In the genomic region with DNA sequence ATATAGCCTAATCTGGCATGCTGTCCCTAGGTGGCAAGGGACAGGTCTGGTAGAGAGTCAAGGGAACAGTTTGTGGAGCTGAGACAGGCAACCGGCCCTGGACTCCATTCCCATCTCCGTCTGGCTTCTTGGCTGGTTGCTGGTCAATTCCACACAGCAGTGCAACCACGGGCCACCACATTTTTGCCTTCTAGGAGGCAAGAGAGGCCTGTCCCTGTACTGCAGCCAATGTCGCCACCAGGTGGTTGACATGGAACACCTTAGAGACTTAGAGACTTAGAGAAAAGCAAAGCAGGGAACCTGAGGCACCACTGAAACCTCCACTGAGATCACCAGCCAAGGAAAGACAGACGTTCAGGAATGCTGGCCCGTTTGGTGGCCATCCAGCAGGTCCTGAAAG, we compare ENCODE assay signal across 10 mouse cellular contexts. TPM values are rescaled to one million over a fixed set of nuclear protein-coding genes. Genes with fewer than 3 reads are reported as not detected.
DNase-seq lines count a peak whose midpoint lies in the region; ATAC-seq lines count a peak whose summit lies in the region.
"Had no signal": no experiment of that assay in that cellular context is flagged by ENCODE, and none has a peak within 500 bp of the region (broad histone marks: within the 10 kb centered on the region; RNA-seq: fewer than 3 reads in every experiment).

No protein-coding gene starts in this region.

- H3K27me3 ChIP-seq in hindbrain, embryonic 14.5 days (ENCODE audit: control insufficient read depth, insufficient read depth, low read length): peaks cover 54% of the 10 kb centered on the region
- H3K27me3 ChIP-seq in hindbrain, embryonic 13.5 days: peaks cover 94% of the 10 kb centered on the region
- peaks cover 50% of the 10 kb centered on the region for H3K27me3 ChIP-seq in embryonic facial prominence, embryonic 14.5 days (replicated peaks; ENCODE audit: control insufficient read depth, insufficient read depth, low read length)
- peaks cover 48% of the 10 kb centered on the region for H3K27me3 ChIP-seq in limb, embryonic 11.5 days (ENCODE audit: control insufficient read depth, insufficient read depth, low read length)
- H3K27me3 ChIP-seq in neural tube, embryonic 15.5 days (replicated peaks): peaks cover 73% of the 10 kb centered on the region

- H3K27ac ChIP-seq in hindbrain, embryonic 14.5 days: no peak overlapping the region
- H3K27ac ChIP-seq in hindbrain, embryonic 13.5 days: no peak overlapping the region
- no peak overlapping the region for H3K27ac ChIP-seq in embryonic facial prominence, embryonic 14.5 days (replicated peaks; ENCODE audit: low read depth, low read length)
- no peak overlapping the region for H3K27ac ChIP-seq in limb, embryonic 11.5 days (replicated peaks; ENCODE audit: low read depth, low read length)
- H3K27ac ChIP-seq in neural tube, embryonic 15.5 days (replicated peaks): no peak overlapping the region
- H3K27ac ChIP-seq: embryonic facial prominence, embryonic 13.5 days; limb, embryonic 15.5 days had no signal

- H3K36me3 ChIP-seq in hindbrain, embryonic 14.5 days (replicated peaks; ENCODE audit: control insufficient read depth, insufficient read depth): no peaks in the 10 kb centered on the region
- H3K36me3 ChIP-seq in hindbrain, embryonic 13.5 days: no peaks in the 10 kb centered on the region
- H3K36me3 ChIP-seq in embryonic facial prominence, embryonic 14.5 days (ENCODE audit: control insufficient read depth, insufficient read depth, low read length): no peaks in the 10 kb centered on the region
- no peaks in the 10 kb centered on the region for H3K36me3 ChIP-seq in limb, embryonic 11.5 days (ENCODE audit: control insufficient read depth, insufficient read depth, low read length)
- H3K36me3 ChIP-seq in neural tube, embryonic 15.5 days: no peaks in the 10 kb centered on the region
- H3K36me3 ChIP-seq: embryonic facial prominence, embryonic 13.5 days; limb, embryonic 15.5 days had no signal

- no peak overlapping the region for H3K4me2 ChIP-seq in hindbrain, embryonic 14.5 days (replicated peaks)
- no peak overlapping the region for H3K4me2 ChIP-seq in hindbrain, embryonic 13.5 days
- H3K4me2 ChIP-seq in embryonic facial prominence, embryonic 14.5 days (ENCODE audit: low read depth, low read length): no peak overlapping the region
- no peak overlapping the region for H3K4me2 ChIP-seq in limb, embryonic 11.5 days (ENCODE audit: low read depth, severe bottlenecking)
- H3K4me2 ChIP-seq in neural tube, embryonic 15.5 days: no peak overlapping the region
- H3K4me2 ChIP-seq: embryonic facial prominence, embryonic 13.5 days; limb, embryonic 15.5 days had no signal

- H3K9me3 ChIP-seq in hindbrain, embryonic 14.5 days (ENCODE audit: control insufficient read depth, low read length): no peaks in the 10 kb centered on the region
- H3K9me3 ChIP-seq in hindbrain, embryonic 13.5 days: no peaks in the 10 kb centered on the region
- H3K9me3 ChIP-seq in embryonic facial prominence, embryonic 14.5 days (ENCODE audit: control insufficient read depth, low read length): no peaks in the 10 kb centered on the region
- H3K9me3 ChIP-seq in limb, embryonic 11.5 days (ENCODE audit: control insufficient read depth, low read length): no peaks in the 10 kb centered on the region
- H3K9me3 ChIP-seq in neural tube, embryonic 15.5 days (replicated peaks): no peaks in the 10 kb centered on the region
- H3K9me3 ChIP-seq: embryonic facial prominence, embryonic 13.5 days; limb, embryonic 15.5 days had no signal

- H3K4me3 ChIP-seq in hindbrain, embryonic 14.5 days (replicated peaks; ENCODE audit: low read length): no peak overlapping the region
- no peak overlapping the region for H3K4me3 ChIP-seq in hindbrain, embryonic 13.5 days
- no peak overlapping the region for H3K4me3 ChIP-seq in embryonic facial prominence, embryonic 14.5 days (ENCODE audit: low read depth, low read length)
- no peak overlapping the region for H3K4me3 ChIP-seq in limb, embryonic 11.5 days (ENCODE audit: low read depth, low read length)
- H3K4me3 ChIP-seq in neural tube, embryonic 15.5 days (replicated peaks): no peak overlapping the region
- H3K4me3 ChIP-seq: embryonic facial prominence, embryonic 13.5 days; limb, embryonic 15.5 days had no signal

- 19% methylated on average over 6 of the region's 6 CpGs for WGBS in hindbrain, embryonic 14.5 days
- 32% methylated on average over 6 of the region's 6 CpGs for WGBS in hindbrain, embryonic 13.5 days
- WGBS in embryonic facial prominence, embryonic 14.5 days: 10% methylated on average over 6 of the region's 6 CpGs
- WGBS in limb, embryonic 11.5 days: 20% methylated on average over 6 of the region's 6 CpGs
- WGBS in neural tube, embryonic 15.5 days: 40% methylated on average over 6 of the region's 6 CpGs

- 0 out of 2 replicates have a peak, but pooled peaks cover 6% of the 10 kb centered on the region for H3K4me1 ChIP-seq in hindbrain, embryonic 14.5 days (replicated peaks; ENCODE audit: control insufficient read depth, insufficient read depth, low read length)
- peaks cover 31% of the 10 kb centered on the region for H3K4me1 ChIP-seq in hindbrain, embryonic 13.5 days (replicated peaks)
- no peaks in the 10 kb centered on the region for H3K4me1 ChIP-seq in embryonic facial prominence, embryonic 14.5 days (ENCODE audit: control insufficient read depth, insufficient read depth, low read length)
- no peaks in the 10 kb centered on the region for H3K4me1 ChIP-seq in limb, embryonic 11.5 days (ENCODE audit: control insufficient read depth, insufficient read depth, low read length)
- H3K4me1 ChIP-seq in neural tube, embryonic 15.5 days: peaks cover 13% of the 10 kb centered on the region

- ATAC-seq in hindbrain, embryonic 14.5 days (ENCODE audit: low FRiP score): no peak
- no peak for ATAC-seq in hindbrain, embryonic 13.5 days (ENCODE audit: low FRiP score)
- ATAC-seq in embryonic facial prominence, embryonic 14.5 days (ENCODE audit: low read depth): no peak
- ATAC-seq in limb, embryonic 11.5 days (ENCODE audit: insufficient number of reproducible peaks, low FRiP score, low TSS enrichment, low read depth): no peak
- ATAC-seq in neural tube, embryonic 15.5 days (ENCODE audit: low FRiP score): no peak

- H3K9ac ChIP-seq in hindbrain, embryonic 14.5 days: no peak overlapping the region
- no peak overlapping the region for H3K9ac ChIP-seq in hindbrain, embryonic 13.5 days
- H3K9ac ChIP-seq in embryonic facial prominence, embryonic 14.5 days (ENCODE audit: low read depth, low read length): no peak overlapping the region
- no peak overlapping the region for H3K9ac ChIP-seq in limb, embryonic 11.5 days (ENCODE audit: low read length)
- no peak overlapping the region for H3K9ac ChIP-seq in neural tube, embryonic 15.5 days (replicated peaks)
- H3K9ac ChIP-seq: embryonic facial prominence, embryonic 13.5 days; limb, embryonic 15.5 days had no signal

- peak; percentile 44 for DNase-seq in hindbrain, embryonic 14.5 days (ENCODE audit: low spot score)
- DNase-seq in CD4-positive helper T cell, adult 2 months (ENCODE audit: low read depth, low spot score): peak; percentile 51
- peak; percentile 60 for DNase-seq in NIH3T3 (ENCODE audit: low read depth)
- DNase-seq in embryonic facial prominence, embryonic 14.5 days (ENCODE audit: low spot score): peak; percentile 64
- DNase-seq in limb, embryonic 11.5 days (ENCODE audit: low spot score): peak; percentile 60
- peak; percentile 55 for DNase-seq in thymus, postnatal 14 days

RNA-seq across cellular contexts. Expression of a gene that starts 2.3 kb away (rescaled TPM):
- polyA plus RNA-seq in hindbrain, embryonic 14.5 days (2014; fragmentation: Nextera tagmentation; extraction: Ambion mirVana): 4.9 and 6.1 TPM in 2 replicates
- polyA plus RNA-seq in hindbrain, embryonic 13.5 days (2015; fragmentation: Nextera tagmentation; extraction: Ambion mirVana): 6.3 and 7.0 TPM in 2 replicates
- 2.0 and 2.2 TPM in 2 replicates for polyA plus RNA-seq in embryonic facial prominence, embryonic 14.5 days (2014; fragmentation: Nextera tagmentation; extraction: Ambion mirVana)
- polyA plus RNA-seq in limb, embryonic 11.5 days (2014; fragmentation: Nextera tagmentation; extraction: Ambion mirVana): 0.13 and 0.17 TPM in 2 replicates
- polyA plus RNA-seq in neural tube, embryonic 15.5 days (2015; fragmentation: Nextera tagmentation; extraction: Ambion mirVana): 4.1 and 4.2 TPM in 2 replicates

RNA-seq across cellular contexts. Expression of a gene that starts 39.0 kb away (rescaled TPM):
- polyA plus RNA-seq in hindbrain, embryonic 14.5 days (2014; fragmentation: Nextera tagmentation; extraction: Ambion mirVana): 5.0 and 5.6 TPM in 2 replicates
- polyA plus RNA-seq in hindbrain, embryonic 13.5 days (2015; fragmentation: Nextera tagmentation; extraction: Ambion mirVana): 3.4 and 4.6 TPM in 2 replicates
- 0.19 and 0.29 TPM in 2 replicates for polyA plus RNA-seq in embryonic facial prominence, embryonic 14.5 days (2014; fragmentation: Nextera tagmentation; extraction: Ambion mirVana)
- 0.03 TPM in 1 of 2 replicates, not detected in the other for polyA plus RNA-seq in limb, embryonic 11.5 days (2014; fragmentation: Nextera tagmentation; extraction: Ambion mirVana)
- polyA plus RNA-seq in neural tube, embryonic 15.5 days (2015; fragmentation: Nextera tagmentation; extraction: Ambion mirVana): 4.9 and 6.4 TPM in 2 replicates
